Mouse (Mus musculus) right cerebral cortex, postnatal 25 days (tissue): Measurements from ENCODE around the gene Slc22a1.
A peak's percentile ranks its signal among the peaks of the same experiment; 100 is the strongest.

Experiments
- DNase-seq: peaks from one replicate; pipeline ENCODE4 v3.0.0; 2022

Gene Slc22a1

DNA sequence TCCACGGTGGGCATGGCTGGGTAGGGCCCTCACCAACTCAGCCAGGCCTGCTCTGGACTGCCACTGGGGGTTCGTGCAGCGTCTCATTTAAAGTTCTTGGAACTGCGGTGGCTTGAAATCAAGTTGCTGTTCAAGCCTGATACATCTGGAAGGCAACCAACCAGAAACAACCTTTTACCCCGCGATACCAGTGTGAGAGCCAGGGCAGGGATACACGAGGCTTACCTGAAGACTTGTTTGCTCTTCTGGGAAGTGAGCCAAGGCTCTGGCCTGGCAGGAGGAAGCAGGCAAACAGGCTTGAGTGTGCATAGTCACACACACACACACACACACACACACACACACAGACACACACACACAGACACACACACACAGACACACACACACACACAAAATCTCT, at the start of gene Slc22a1:
Gene Slc22a1, minus strand, starts transcription at position 184 of the 400 bp plus-strand sequence.
- DNase-seq, result no peak

DNA sequence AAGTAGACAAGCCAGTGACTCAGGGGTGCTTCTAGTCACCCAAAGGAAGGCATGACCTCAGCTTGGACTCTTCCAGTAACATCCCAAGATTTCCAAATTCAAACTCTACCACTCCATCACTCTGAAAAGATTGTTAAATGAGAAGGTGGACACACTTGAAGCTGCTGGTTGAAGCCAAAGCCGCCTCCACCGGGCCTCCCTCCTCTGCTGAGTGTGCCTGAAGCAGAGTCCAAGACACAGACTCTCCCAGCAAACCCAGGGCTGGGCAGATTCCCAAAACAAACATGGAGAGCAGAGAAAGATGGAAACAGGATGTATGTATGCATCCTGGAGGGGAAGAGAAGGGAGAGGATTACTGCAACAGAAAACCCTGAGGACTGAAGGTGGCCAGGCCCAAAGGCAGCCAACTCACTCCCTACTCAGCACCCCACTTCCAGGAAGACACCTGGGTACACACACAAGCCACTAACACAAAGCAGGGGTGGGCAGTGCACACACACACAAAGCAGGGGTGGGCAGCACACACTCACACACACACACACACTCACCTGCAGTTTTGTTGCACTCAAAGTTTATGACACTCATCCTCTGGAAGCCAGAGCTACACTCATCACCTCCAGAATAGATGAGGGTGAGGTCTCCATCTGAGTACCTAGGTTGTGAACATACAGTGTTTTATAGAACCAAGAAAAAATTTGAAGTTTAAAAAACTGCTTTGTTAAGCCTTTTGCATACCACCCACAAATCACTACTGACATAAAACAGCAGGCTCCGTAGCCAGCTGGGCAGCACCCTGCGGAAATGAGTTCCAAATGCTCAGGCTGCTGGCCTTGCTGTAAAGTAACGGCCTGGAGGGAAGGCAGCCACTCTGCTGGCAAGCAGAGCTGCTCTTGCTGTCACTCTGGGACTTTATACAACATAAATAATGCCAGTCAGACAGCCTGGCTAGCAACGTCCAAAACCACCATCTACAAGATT, 49.4 kb upstream of the Slc22a1 start:
- DNase-seq, result peak; percentile 24

DNA sequence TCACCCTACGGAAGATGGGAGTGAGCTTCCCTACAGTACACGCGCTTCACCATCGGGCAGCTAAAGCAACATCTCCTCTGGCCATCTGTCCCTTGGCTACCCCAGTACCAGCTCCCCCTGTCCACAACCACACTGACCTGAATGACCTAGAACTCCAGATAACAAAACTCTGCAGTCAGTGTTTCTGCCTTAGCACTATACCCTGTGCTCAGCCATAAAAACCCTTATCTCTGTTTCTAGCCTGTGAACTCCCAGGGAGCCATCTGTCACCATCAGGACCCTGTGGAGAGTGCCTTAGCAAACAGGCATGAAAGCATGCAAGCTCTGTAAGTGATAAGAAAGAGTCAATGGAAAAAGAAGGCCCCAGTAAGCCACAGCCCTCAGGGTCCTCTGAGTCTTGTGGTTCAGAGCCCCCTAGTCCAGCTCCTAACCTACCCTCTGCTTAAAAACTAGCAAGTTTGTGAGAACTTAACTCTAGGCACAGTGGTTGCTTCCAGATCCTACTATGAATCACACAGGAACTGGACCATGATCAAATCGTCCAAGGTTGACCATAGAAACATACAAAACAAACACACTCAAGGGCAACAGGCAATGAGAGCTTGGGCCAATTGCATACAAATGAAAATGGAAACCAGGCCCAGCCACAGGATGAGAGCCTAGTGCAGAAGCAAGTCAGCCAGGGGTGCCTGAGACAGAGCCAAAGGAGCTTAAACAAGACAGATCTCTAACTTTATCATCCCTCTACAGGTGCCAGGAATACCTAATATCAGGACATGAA, 48.5 kb upstream of the Slc22a1 start:
- no peak for DNase-seq

DNA sequence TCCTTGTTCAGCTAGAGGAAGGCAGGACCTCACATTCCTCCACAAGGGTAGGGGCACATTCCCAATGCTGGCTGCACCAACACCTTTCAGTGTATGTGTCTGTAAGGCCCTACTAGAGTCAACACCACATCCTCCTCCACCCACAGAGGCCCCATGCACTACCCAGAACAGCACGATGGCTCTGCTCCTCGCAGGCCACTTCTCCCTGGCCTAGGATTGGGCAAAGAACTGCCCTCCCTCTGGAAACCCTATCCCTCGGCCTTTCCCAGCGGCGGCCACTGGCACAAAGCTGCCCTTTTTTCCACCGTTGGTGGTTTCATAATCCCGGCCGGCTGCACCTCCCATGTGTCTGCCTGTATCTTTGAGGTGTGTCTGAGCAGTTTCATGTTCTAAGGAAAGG, 47.0 kb upstream of the Slc22a1 start:
- no peak for DNase-seq

DNA sequence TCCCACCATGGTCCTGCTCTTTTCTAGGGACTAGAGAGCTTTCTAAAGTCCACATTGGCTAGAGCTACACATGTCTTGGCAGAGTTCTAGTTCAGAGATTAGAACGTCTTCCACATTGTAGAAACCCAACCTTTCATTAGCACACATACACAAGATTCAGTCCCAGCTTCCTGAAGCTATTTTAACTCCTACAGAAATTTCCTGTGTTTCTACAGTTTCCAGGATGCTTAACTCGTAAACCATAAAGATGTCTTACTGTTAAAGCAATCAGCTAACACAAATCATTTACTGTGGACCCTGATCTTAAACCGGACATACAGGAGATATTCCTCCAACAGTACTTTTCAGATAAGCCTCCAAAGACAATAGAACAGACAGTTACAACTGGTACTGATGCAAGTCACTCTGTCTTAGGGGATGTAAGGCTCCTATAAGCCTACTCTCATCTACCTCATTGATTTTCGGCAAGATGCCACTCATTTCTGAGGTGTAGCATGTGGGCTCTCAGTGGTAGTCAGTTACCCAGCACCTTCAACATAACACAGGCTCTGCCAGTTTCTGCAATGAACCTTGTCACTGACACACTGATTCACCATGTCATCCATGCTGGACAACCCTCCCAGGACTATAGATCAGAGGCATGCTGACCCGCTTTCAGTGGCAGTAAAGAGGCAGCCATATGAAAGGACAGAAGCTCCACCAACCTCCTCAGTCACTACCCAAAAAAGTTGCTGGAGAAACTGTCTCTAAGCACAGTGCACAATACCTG, 45.7 kb upstream of the Slc22a1 start:
- no peak for DNase-seq

DNA sequence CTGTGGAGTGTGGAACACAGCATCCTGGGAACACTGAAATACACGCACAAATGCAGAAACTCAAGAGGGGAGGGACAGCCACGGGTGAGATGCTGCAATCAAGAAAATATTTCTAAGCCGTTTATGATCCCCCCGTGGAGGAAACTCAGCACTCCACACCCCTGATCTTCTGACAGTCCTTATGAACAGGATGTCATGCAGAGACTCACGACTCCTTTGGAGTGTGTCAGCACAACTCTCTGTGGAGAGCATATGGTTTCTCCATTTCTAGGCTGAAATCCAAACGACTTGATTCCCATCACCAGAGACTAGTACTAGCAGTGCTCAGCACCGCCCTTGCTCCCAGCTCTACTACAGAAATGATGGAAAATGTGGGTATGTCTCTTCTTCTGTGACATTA, 42.6 kb upstream of the Slc22a1 start:
- no peak for DNase-seq

DNA sequence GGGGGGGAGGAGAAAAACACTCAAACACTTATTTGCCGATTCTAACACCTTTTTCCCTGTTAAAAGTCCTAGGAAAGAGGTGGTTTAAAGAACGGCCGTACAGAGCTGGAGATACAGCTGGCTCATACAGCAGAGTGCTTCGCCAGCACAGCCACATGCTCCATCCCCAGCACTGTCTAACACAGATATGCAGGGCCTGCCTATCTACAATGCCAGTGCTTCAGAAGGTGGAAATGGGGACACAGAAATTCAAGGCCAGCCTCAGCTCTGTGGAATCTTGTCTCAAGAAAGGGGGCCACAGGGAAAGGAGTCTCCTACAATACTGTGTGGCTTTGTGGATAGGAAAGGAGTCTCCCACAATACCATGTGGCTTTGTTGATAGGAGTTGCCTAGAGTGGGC, 41.8 kb upstream of the Slc22a1 start:
- no peak for DNase-seq

DNA sequence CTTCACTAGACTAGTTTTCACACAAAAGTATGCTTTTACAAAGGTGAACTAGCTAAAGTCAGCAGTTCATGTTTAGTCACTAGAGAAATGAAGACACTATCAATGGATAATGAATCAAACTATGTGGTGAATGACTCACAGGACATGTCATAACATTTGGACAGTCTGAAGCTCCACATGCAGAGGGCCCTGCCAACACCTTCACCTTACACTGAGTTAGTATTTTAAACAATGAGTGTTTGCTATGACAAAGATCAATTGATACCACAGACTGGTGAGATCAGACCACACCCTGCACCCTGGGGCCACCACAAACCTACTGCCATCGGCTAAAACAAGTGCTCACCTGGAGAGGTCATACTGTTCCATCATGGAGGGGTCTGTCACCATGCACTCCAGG, 39.4 kb upstream of the Slc22a1 start:
- DNase-seq, result no peak

DNA sequence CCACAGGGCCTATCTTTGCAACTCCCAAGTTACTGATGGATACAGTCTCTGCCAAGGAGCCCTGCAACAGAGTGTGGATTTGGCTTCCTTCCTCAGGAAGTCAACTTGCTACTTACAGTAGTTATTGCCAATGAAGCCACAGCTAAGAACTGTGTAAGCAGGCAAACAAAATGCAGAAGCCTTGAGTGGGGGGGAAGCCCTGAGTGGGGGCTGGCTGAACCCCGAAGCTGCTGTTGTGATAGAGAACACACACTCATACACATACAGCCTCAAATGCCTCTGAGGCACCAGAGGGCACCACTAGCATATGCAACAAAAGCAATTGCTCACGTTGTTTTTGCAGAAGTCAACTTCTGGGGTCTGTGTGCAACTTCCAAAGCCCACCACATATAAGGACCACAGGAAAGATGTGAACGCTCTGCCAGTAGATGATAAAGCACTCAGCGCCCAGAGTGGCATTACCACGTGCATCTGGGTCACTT, 38.5 kb upstream of the Slc22a1 start:
- no peak for DNase-seq

DNA sequence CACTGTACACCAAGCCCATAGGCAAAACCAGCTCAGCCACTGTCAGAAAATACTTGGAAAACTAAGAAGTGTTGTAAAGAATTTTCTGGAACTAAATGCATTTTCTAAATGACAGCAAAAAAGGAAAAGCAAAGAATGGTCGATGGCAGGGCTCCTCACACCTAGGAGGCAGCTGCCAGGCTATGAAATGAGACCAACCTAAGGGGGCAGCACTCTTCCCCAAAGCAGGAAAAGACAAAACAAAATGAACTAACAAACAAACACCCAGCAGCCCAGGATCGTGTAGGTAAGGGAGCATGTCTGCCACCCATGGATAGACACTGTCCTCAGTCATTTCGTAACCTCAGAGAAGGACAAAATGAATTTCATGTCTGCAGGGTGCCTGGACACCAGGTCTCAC, 37.4 kb upstream of the Slc22a1 start:
- DNase-seq, result no peak

DNA sequence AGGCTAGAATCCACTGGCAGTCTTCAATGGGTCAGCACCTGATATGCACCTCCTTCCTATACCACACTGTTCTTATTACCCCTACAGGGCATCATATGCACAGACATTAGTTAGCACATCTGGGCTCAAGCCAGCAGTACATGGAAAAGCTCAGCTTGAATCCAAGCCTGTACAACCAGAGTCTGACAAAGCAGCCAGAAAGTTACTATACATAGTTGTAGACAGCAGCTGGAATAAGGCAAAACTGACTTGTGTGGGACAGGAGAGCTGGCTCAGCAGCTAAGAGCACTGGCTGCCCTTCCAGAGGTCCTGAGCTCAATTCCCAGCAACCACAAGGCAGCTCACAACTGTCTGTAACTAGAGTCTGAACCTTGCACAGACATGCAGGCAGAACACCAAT, 36.6 kb upstream of the Slc22a1 start:
- no peak for DNase-seq

DNA sequence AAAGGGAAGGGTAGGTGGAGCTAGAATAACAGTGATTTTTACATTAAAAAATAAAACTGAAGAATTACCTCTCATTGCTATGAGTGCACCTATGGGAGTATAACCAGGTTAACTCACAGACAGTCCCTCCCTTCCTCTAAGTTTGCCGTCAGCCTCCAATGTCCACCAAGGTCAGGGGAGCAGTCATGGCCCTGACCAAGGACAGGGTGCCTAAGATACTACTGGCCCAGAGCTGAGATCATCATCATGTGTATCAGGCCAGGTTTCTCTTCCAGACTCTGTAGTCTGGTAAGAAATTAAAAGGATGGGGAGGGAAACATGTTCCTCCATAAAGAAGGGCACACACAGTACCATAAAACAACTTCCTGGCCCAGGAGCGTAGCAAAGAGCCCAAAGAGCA, 35.3 kb upstream of the Slc22a1 start:
- DNase-seq, result no peak

DNA sequence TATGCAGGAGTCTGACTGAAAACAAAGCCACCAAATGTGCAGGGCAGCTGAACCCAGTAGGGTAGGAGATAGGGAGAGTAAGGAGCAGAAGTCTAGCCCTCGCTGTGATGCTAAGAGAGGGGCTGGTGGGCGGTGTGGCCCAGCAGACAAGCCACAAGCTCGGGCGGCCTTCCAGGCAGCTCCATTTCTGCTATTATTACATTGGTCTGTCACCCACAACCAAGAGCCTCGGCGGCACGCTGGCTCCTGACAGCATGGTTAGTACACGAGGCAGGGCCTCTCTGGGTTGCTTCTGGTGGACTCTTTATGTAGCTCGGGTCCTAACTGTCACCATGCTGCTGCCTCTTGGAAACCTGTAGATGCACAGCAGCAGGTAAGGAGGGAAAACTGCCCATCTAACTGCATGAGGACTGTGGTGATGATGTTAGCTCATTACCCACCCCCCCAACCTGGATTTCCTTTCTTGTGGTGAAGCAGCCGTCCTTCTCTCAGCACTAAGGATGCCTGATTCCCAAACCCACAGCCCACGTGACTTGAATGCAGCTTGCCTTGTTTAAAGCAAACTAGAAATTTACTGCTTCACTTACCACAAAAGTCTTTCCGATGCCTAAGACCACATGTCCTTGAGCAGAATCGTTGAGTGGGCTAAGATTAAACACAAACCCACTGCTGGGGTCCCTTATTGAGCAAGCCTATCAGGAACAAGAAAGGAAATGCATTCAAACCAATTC, 34.6 kb upstream of the Slc22a1 start:
- peak; percentile 26 for DNase-seq

DNA sequence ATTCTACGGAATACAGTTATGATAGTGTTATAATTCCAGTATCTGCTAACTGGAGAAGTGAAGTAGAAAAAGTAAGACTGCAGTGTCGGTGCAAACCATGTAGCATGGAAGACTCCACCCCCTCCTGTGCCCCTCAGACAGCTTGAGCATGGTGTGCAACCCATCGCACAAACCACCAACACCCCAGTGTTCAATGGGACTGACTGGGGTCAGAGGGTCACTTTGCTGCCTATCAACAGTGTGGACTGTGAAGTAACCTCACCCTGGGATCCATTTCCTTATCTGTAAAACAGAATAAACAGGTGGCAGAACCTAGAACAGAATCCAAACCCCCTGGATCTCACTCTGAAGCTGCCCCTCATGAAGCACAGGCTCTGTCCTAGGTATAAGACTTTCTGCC, 32.8 kb upstream of the Slc22a1 start:
- no peak for DNase-seq

DNA sequence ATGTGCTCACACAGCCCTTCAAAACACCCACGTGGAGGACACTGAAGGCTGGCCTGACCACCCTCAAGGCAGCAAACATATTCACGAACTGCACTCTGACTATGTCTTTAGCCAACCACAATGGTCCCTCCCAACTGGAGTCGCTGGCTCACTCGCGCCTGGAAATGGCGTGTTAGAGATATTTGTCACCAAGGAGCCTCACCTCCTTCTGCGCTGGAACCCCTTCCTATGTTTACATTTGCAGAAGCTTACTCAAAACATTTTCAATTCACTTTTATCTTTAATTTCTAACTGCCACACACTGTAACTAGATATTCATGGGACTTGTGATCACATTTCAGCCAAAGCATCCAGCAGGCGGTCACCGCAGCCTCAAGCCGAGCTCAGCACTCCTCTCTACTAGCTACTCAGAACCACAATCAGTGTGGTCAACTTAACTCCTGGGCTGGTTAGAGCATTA, 31.0 kb upstream of the Slc22a1 start:
- DNase-seq, result no peak

DNA sequence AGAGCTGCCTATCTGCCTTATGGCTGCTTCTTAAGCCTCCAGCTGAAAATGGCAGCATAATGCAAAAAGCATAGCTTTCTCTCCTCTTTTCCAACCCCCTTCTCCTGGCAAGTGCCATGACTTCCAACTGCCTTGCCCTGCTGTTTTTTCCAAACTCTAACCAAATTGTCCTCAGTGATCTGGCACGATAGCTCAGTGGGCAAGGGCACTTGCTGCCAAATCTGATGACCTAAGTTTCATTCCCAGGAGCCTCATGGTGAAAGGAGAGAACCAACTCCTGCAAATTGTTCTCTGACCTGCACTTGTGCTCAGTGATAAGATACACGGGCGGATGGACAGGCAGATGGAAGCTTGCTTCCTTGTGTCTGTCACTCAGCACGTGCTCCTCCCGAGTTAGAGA, 27.3 kb upstream of the Slc22a1 start:
- DNase-seq, result no peak

DNA sequence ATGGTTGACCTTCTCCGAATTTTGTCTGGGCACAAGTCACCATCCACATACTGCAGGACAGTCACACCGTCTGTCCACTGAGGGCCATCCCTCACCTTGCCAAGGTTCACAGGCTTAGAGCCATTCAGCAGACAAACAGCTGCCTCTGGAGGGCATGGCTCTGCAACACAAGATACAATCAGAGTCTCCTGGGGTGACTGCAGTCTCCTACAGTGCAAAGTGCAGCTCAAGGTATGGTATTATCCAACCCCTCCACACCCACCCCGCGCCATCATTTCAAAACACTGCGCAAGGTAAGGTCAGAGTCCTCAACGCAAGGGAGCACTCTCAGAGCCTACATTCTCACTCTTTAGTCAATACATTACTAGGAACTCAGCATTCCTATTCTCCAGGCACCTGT, 24.7 kb upstream of the Slc22a1 start:
- DNase-seq, result no peak

DNA sequence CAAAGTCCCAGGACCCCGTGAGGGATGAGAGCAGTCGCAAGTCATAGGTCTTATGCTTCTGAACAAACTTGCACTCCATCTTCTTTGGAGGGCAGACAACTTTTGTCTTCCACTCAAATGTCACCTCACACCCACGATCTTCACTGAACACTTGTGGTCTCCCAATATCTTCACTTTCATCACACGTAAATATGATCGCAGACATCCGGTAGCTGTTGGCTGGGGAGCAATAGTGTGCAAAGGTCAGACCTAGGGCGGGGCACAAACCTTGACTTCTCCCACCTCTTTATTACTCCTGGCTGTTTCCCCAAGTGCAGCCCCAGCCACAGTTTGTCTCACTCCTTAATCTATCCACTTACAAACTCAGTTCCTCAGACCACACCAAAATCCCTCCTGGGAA, 16.3 kb upstream of the Slc22a1 start:
- no peak for DNase-seq

DNA sequence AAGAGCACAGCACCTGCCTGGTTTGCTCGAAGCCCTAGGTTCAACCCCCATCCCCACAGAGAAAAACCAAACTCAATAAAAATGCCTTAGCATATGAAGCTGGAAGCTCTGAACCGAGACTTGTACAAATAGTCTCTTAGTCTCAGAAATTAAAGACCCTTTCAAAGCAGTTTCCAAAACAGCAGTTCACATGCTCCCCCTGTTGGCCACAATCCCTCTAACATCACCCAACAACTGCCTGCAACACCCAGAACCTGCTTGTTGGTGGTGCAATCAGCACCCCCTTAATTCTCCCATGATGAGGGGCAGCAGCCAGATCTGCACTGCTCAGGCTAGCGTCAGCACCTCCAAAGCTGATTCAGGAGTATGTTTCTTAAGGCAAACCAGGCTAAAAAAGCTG, 13.9 kb upstream of the Slc22a1 start:
- DNase-seq, result peak; percentile 23

DNA sequence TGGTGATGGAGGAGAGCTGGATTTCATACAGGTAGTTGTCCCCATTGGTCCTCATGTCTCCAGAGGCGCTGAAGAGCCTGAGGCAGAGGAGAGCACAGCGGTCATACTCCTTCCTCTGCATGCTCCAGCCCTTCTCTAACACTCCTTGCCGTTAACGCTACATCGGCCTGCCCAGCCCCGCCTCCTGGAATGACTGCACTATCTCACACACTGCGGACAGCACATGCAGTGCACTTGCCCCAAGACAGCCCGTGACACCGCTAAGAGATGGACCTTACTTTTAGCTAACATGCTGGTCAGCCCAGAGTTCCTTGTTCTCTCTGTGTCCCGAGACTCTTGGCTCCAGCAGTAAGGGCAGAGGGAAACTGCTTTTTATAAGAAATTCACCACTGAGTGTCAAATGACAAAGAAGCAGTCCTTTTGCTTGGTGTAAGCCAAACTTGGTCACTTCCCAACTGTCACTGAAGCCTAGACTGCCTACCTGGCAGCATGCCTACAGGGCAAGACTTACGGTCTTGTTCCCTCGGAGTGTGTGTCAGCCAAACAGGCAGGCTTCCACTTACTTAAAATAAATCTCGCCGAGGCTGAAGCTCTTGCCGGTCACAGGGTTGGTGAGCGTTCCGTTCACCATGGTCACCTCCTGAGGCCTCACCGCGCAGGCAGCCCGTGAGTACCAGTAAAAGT, 12.9 kb upstream of the Slc22a1 start:
- DNase-seq, result no peak

DNA sequence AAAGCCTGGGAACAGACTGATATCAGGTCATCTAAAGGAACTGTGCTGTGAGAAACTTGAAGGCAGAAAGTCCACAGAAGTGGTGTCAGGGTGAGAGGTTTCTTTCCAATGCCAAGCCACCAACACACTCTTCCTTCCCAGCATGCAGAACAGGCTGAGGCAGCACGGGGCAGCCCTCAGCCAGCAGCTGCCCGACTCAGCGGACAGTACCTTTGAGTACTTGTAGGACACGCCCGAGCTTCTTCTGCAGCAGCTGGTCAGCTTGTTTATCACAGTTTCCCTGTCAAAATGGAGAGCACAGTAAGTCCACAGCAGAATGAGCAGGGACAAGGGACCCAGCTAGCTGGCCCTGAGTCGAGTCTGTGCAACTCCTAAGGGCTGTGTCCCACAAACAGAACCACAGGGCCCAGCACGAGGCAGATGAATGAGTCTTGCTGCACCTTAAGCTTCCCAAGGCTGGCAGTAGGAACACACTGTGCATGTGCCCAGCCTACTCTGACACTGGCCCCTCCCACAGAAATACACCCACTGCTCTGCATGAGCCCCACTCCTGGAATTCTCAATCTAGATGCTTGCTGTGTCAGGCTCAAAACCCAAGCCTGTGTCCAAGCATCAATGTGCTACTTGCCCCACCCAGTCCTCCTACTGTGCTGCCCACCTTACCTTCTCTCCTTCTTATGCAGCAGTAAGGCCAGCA, 9.4 kb upstream of the Slc22a1 start:
- DNase-seq, result no peak
